Mouse (Mus musculus) forebrain, postnatal 0 days (tissue): Measurements from ENCODE around the gene D10Wsu102e. TPM values are rescaled to one million over a fixed set of nuclear protein-coding genes. Genes with fewer than 3 reads are reported as not detected.

ENCODE experiments used
- ATAC-seq: fragments of 200-750 bp; cut with Nextera tagmentation; 2 replicates; pipeline ENCODE4 v1.8.0; 2017; ENCODE audit warnings: mild to moderate bottlenecking, moderate library complexity
- DNase-seq: peaks from one replicate; pipeline ENCODE4 v3.0.0-alpha.2; 2015
- H3K27ac ChIP-seq: fragments of 300-500 bp; sonication (generic); 2 replicates; pipeline ENCODE4 v1.5.1; 2014; ENCODE audit warnings: low read depth, mild to moderate bottlenecking, antibody characterized with exemption, low read length, moderate library complexity, mixed read lengths
- H3K27me3 ChIP-seq: fragments of 300-500 bp; sonication (generic); 2 replicates; pipeline ENCODE4 v1.6.1; 2014; ENCODE audit warnings: mild to moderate bottlenecking, low read length, mixed read lengths; ENCODE audit not compliant: insufficient read depth
- H3K36me3 ChIP-seq: fragments of 300-500 bp; sonication (generic); 2 replicates; pipeline ENCODE4 v1.6.1; 2014; ENCODE audit warnings: mild to moderate bottlenecking, moderate library complexity; ENCODE audit not compliant: insufficient read depth
- H3K4me1 ChIP-seq: fragments of 300-500 bp; sonication (generic); 2 replicates; pipeline ENCODE4 v1.6.1; 2014; ENCODE audit warnings: antibody characterized with exemption; ENCODE audit not compliant: insufficient read depth
- H3K4me2 ChIP-seq: fragments of 300-500 bp; sonication (generic); 2 replicates; pipeline ENCODE4 v1.6.1; 2014; ENCODE audit warnings: low read depth, mild to moderate bottlenecking, moderate library complexity
- H3K4me3 ChIP-seq: fragments of 300-500 bp; sonication (generic); 2 replicates; pipeline ENCODE4 v1.5.1; 2014; ENCODE audit warnings: low read depth, low read length, mixed read lengths
- H3K9ac ChIP-seq: fragments of 300-500 bp; sonication (generic); 2 replicates; pipeline ENCODE4 v1.6.1; 2014; ENCODE audit warnings: mild to moderate bottlenecking
- H3K9me3 ChIP-seq: fragments of 300-500 bp; sonication (generic); 2 replicates; pipeline ENCODE4 v1.6.1; 2016; ENCODE audit warnings: low read length
- CTCF ChIP-seq: sonication (generic); IDR thresholded peaks from 2 replicates; pipeline ENCODE4 v1.5.1; 2016; ENCODE audit warnings: antibody characterized with exemption, control low read depth, low read depth
- WGBS: fragments of 180-500 bp; shearing (Covaris S2); extraction: QIAGEN DNeasy Blood & Tissue Kit; methylation state at CpG from one replicate; pipeline ENCODE4 v1.1.7; 2014; 5-methylcytosine and 5-hydroxymethylcytosine counted together
- polyA plus RNA-seq: library from polyadenylated mRNA; unstranded; fragments of >200 nt; fragmentation: Nextera tagmentation; extraction: Ambion mirVana; gene quantifications from 2 replicates; pipeline ENCODE4 v1.2.1, GENCODE M21; 2015
- total RNA-seq: library from RNA; depleted of rRNA; stranded (reverse); fragments of >200 nt; gene quantifications from 2 replicates; pipeline ENCODE4 v1.2.3, GENCODE M21; 2014

The D10Wsu102e gene
- total and polyA plus RNA-seq, 2 experiments from 2014 or later: 0.61 to 2.3 TPM

- Histone ChIP-seq H3K36me3 (no peaks in the 10 kb centered on the region), H3K9me3 (no peaks in the 10 kb centered on the region), H3K9ac (no peak overlapping the region), H3K27me3 (no peaks in the 10 kb centered on the region), H3K27ac (no peak overlapping the region), H3K4me2 (no peak overlapping the region), H3K4me1 (no peaks in the 10 kb centered on the region), H3K4me3 (no peak overlapping the region)
- WGBS: 82% methylated on average over 3 of the region's 3 CpGs
- DNase-seq: no peak
- no peak for ATAC-seq
- TF ChIP-seq CTCF: no peak
Observed at GRCm38 (mm10) chr10:83324871-83325270, 35.1 kb upstream of the D10Wsu102e start.

GRCm38 (mm10) chr10:83325903-83326302 lies 34.1 kb upstream of the D10Wsu102e start:
- H3K4me3 ChIP-seq: no peak overlapping the region
- no peak overlapping the region for H3K4me2 ChIP-seq
- ATAC-seq (no peak), DNase-seq (no peak)
- H3K27ac ChIP-seq: no peak overlapping the region
- no peak overlapping the region for H3K9ac ChIP-seq
- H3K9me3 ChIP-seq: no peaks in the 10 kb centered on the region
- 90% methylated on average over 1 of the region's 1 CpGs for WGBS
- no peaks in the 10 kb centered on the region for H3K4me1 ChIP-seq
- no peaks in the 10 kb centered on the region for H3K36me3 ChIP-seq
- H3K27me3 ChIP-seq: no peaks in the 10 kb centered on the region
- TF ChIP-seq CTCF: no peak

GRCm38 (mm10) chr10:83326648-83327285 lies 33.3 kb upstream of the D10Wsu102e start:
- no peaks in the 10 kb centered on the region for H3K4me1 ChIP-seq
- no peak for TF ChIP-seq CTCF
- WGBS: 91% methylated on average over 14 of the region's 14 CpGs
- H3K27ac ChIP-seq: no peak overlapping the region
- H3K36me3 ChIP-seq: no peaks in the 10 kb centered on the region
- H3K9ac ChIP-seq: no peak overlapping the region
- H3K4me3 ChIP-seq: no peak overlapping the region
- no peaks in the 10 kb centered on the region for H3K27me3 ChIP-seq
- ATAC-seq (no peak), DNase-seq (no peak)
- H3K9me3 ChIP-seq: no peaks in the 10 kb centered on the region
- no peak overlapping the region for H3K4me2 ChIP-seq

GRCm38 (mm10) chr10:83328791-83329190 lies 31.2 kb upstream of the D10Wsu102e start:
- Histone ChIP-seq H3K9ac (no peak overlapping the region), H3K9me3 (no peaks in the 10 kb centered on the region), H3K4me3 (no peak overlapping the region), H3K36me3 (no peaks in the 10 kb centered on the region), H3K4me1 (no peaks in the 10 kb centered on the region), H3K27me3 (no peaks in the 10 kb centered on the region), H3K27ac (no peak overlapping the region), H3K4me2 (no peak overlapping the region)
- ATAC-seq (no peak), DNase-seq (no peak)
- 67% methylated on average over 5 of the region's 5 CpGs for WGBS
- TF ChIP-seq CTCF: no peak

GRCm38 (mm10) chr10:83330336-83330735 lies 29.7 kb upstream of the D10Wsu102e start:
- Histone ChIP-seq H3K27me3 (no peaks in the 10 kb centered on the region; the same call in 1 of the 2 replicates), H3K4me3 (no peak overlapping the region), H3K4me1 (no peaks in the 10 kb centered on the region), H3K9me3 (no peaks in the 10 kb centered on the region), H3K4me2 (no peak overlapping the region), H3K27ac (no peak overlapping the region), H3K36me3 (no peaks in the 10 kb centered on the region), H3K9ac (no peak overlapping the region)
- no peak for TF ChIP-seq CTCF
- no peak for ATAC-seq
- DNase-seq: no peak
- 81% methylated on average over 6 of the region's 6 CpGs for WGBS

- DNase-seq (no peak), ATAC-seq (no peak)
- WGBS: 95% methylated on average over 5 of the region's 5 CpGs
- Histone ChIP-seq H3K36me3 (no peaks in the 10 kb centered on the region), H3K4me2 (no peak overlapping the region), H3K27me3 (no peaks in the 10 kb centered on the region; the same call in 1 of the 2 replicates), H3K4me1 (no peaks in the 10 kb centered on the region), H3K4me3 (no peak overlapping the region), H3K9me3 (no peaks in the 10 kb centered on the region), H3K9ac (no peak overlapping the region), H3K27ac (no peak overlapping the region)
- TF ChIP-seq CTCF: no peak
Observed at GRCm38 (mm10) chr10:83331811-83332210, 28.2 kb upstream of the D10Wsu102e start.

- no peak overlapping the region for H3K27ac ChIP-seq
- H3K27me3 ChIP-seq: no peaks in the 10 kb centered on the region; the same call in 1 of the 2 replicates
- 89% methylated on average over 11 of the region's 11 CpGs for WGBS
- no peaks in the 10 kb centered on the region for H3K9me3 ChIP-seq
- DNase-seq (no peak), ATAC-seq (no peak)
- no peaks in the 10 kb centered on the region for H3K36me3 ChIP-seq
- H3K9ac ChIP-seq: no peak overlapping the region
- TF ChIP-seq CTCF: no peak
- H3K4me1 ChIP-seq: no peaks in the 10 kb centered on the region
- no peak overlapping the region for H3K4me3 ChIP-seq
- no peak overlapping the region for H3K4me2 ChIP-seq
Observed at GRCm38 (mm10) chr10:83332581-83332980, 27.4 kb upstream of the D10Wsu102e start.
